Mouse (Mus musculus) liver, adult 2 months (tissue): Measurements from ENCODE around the gene Rpl13a. TPM values are rescaled to one million over a fixed set of nuclear protein-coding genes. Genes with fewer than 3 reads are reported as not detected.
"Not testable (repeated sequence)": the region's sequence is repeated elsewhere in the genome, so short reads cannot be mapped to it uniquely, and the experiment has no call there.

Experiments
- DNase-seq: peaks from one replicate; pipeline ENCODE4 v3.0.0-alpha.2; 2011; ENCODE audit warnings: low read depth, low spot score; ENCODE audit errors: extremely low read depth
- H3K27ac ChIP-seq: fragments of 200-500 bp; replicated peaks from 2 replicates; pipeline ENCODE4 v1.5.1; 2012; ENCODE audit warnings: low read depth, mild to moderate bottlenecking, control low read depth, inconsistent platforms, low read length; ENCODE audit not compliant: insufficient read depth
- H3K27me3 ChIP-seq: fragments of 200-500 bp; 2 replicates; pipeline ENCODE4 v1.6.1; 2012; ENCODE audit warnings: mild to moderate bottlenecking, moderate library complexity, low read length, inconsistent platforms; ENCODE audit not compliant: control insufficient read depth, insufficient read depth
- H3K36me3 ChIP-seq: fragments of 200-500 bp; 2 replicates; pipeline ENCODE4 v1.6.1; 2012; ENCODE audit warnings: low read length, inconsistent platforms; ENCODE audit not compliant: control insufficient read depth, insufficient read depth
- H3K4me1 ChIP-seq: fragments of 200-500 bp; 2 replicates; pipeline ENCODE4 v1.6.1; 2011; ENCODE audit warnings: low read length; ENCODE audit not compliant: control insufficient read depth, insufficient read depth
- H3K4me3 ChIP-seq: fragments of 200-500 bp; 2 replicates; pipeline ENCODE4 v1.5.1; 2011; ENCODE audit warnings: low read depth, mild to moderate bottlenecking, control low read depth, low read length, moderate library complexity; ENCODE audit not compliant: insufficient read depth
- H3K79me2 ChIP-seq: fragments of 200-500 bp; 2 replicates; pipeline ENCODE4 v1.6.1; 2012; ENCODE audit warnings: inconsistent platforms, mild to moderate bottlenecking, low read length, moderate library complexity; ENCODE audit not compliant: control insufficient read depth, insufficient read depth
- H3K9ac ChIP-seq: fragments of 200-500 bp; 2 replicates; pipeline ENCODE4 v1.6.1; 2012; ENCODE audit warnings: low read depth, mild to moderate bottlenecking, control low read depth, inconsistent platforms, low read length
- CTCF ChIP-seq: fragments of 200-500 bp; IDR thresholded peaks from 2 replicates; pipeline ENCODE4 v1.5.1; 2011; ENCODE audit warnings: low read depth, low read length, control low read depth
- POLR2A ChIP-seq: fragments of 200-500 bp; IDR thresholded peaks from 2 replicates; pipeline ENCODE4 v1.6.1; 2011; ENCODE audit warnings: low read length, control low read depth; ENCODE audit not compliant: insufficient read depth; ENCODE audit errors: extremely low read depth
- WGBS: fragments of 180-500 bp; shearing (Covaris S2); methylation state at CpG from one replicate; pipeline ENCODE4 v1.1.7; 2018; 5-methylcytosine and 5-hydroxymethylcytosine counted together
- polyA plus RNA-seq: library from polyadenylated mRNA; depleted of rRNA; stranded (reverse); fragments of >200 nt; gene quantifications from 2 replicates; pipeline ENCODE4 v1.2.3, GENCODE M21; 2012
- total RNA-seq: library from RNA; depleted of rRNA; stranded (reverse); fragments of >200 nt; gene quantifications from 2 replicates; pipeline ENCODE4 v1.2.3, GENCODE M21; 2014

Rpl13a gene
- total and polyA plus RNA-seq, 2 experiments = 488 to 1,440 TPM

GRCm38 (mm10) chr7:45156206-45156605 is 27.6 kb upstream of the Rpl13a start:
- Histone ChIP-seq H3K9ac (no peak overlapping the region), H3K4me3 (no peak overlapping the region), H3K27me3 (no peaks in the 10 kb centered on the region), H3K4me1 (no peaks in the 10 kb centered on the region), H3K79me2 (no peaks in the 10 kb centered on the region), H3K36me3 (no peaks in the 10 kb centered on the region), H3K27ac (no peak overlapping the region)
- no peak for DNase-seq
- 95% methylated on average over 15 of the region's 15 CpGs for WGBS
- no peak for TF ChIP-seq POLR2A
- TF ChIP-seq CTCF = no peak

GRCm38 (mm10) chr7:45155590-45155989 is 27.0 kb upstream of the Rpl13a start:
- Histone ChIP-seq H3K79me2 (no peaks in the 10 kb centered on the region), H3K36me3 (no peaks in the 10 kb centered on the region), H3K4me1 (peaks cover 4% of the 10 kb centered on the region; the same call in 1 of the 2 replicates), H3K27me3 (no peaks in the 10 kb centered on the region), H3K4me3 (no peak overlapping the region), H3K9ac (no peak overlapping the region), H3K27ac (no peak overlapping the region)
- 87% methylated on average over 9 of the region's 9 CpGs for WGBS
- TF ChIP-seq POLR2A (no peak), CTCF (no peak)
- no peak for DNase-seq

DNA sequence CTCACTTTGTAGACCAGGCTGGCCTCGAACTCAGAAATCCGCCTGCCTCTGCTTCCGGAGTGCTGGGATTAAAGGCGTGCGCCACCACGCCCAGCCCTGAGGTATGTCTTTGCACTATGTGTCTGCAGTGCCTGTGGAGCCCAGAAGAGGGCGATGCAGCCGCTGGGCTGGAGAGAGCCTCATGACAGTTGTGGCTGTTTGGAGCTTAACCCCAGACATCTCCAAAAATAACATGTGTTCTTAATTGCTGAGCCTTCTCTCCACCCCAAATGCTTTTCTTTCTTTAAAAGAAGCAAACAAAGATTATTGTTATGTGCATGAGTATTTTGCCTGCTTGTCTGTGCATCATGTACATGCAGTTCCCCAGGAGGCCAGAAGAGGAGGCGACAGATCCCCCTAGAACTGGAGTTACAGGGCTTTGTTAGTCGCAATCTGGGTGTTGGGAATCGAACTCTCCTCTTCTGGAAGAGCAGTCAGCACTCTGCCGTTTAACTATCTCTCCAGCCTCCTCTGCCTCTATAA is 26.5 kb upstream of the Rpl13a start:
- no peaks in the 10 kb centered on the region for H3K79me2 ChIP-seq
- H3K36me3 ChIP-seq = no peaks in the 10 kb centered on the region
- TF ChIP-seq CTCF (peak; percentile 75), POLR2A (no peak)
- peak overlapping the region; percentile 6; the same call in 1 of the 2 replicates for H3K4me3 ChIP-seq
- peaks cover 5% of the 10 kb centered on the region; the same call in 1 of the 2 replicates for H3K4me1 ChIP-seq
- WGBS = 68% methylated on average over 12 of the region's 12 CpGs
- no peak for DNase-seq
- no peaks in the 10 kb centered on the region for H3K27me3 ChIP-seq
- no peak overlapping the region for H3K27ac ChIP-seq
- H3K9ac ChIP-seq = no peak overlapping the region

GRCm38 (mm10) chr7:45154096-45154992 is 25.8 kb upstream of the Rpl13a start, which contains the start of the genes Pih1d1 and Aldh16a1:
Pih1d1 (plus strand) TSS chr7:45154303.
Aldh16a1 (minus strand) TSS chr7:45154584.
- DNase-seq = peak; percentile 82
- H3K4me3 ChIP-seq = peak within 1 kb of the TSS; percentile 85
- TF ChIP-seq CTCF = peak; percentile 55
- peak; percentile 90 for TF ChIP-seq POLR2A
- H3K79me2 ChIP-seq = no peaks in the 10 kb centered on the region
- no peaks in the 10 kb centered on the region for H3K36me3 ChIP-seq
- peaks cover 5% of the 10 kb centered on the region; the same call in 1 of the 2 replicates for H3K4me1 ChIP-seq
- peak within 1 kb of the TSS; percentile 99 for H3K9ac ChIP-seq
- no peaks in the 10 kb centered on the region for H3K27me3 ChIP-seq
- peak within 1 kb of the TSS; percentile 97 for H3K27ac ChIP-seq
- under 1% methylated on average over 69 of the region's 69 CpGs for WGBS

GRCm38 (mm10) chr7:45153586-45153985 is 25.0 kb upstream of the Rpl13a start:
- Histone ChIP-seq H3K27me3 (no peaks in the 10 kb centered on the region), H3K4me3 (peak overlapping the region; percentile 85), H3K79me2 (no peaks in the 10 kb centered on the region), H3K9ac (peak overlapping the region; percentile 99), H3K4me1 (peaks cover 9% of the 10 kb centered on the region), H3K36me3 (no peaks in the 10 kb centered on the region), H3K27ac (peak overlapping the region; percentile 97)
- 2% methylated on average over 5 of the region's 5 CpGs for WGBS
- TF ChIP-seq POLR2A (no peak), CTCF (no peak)
- DNase-seq = no peak

GRCm38 (mm10) chr7:45153052-45153451 is 24.5 kb upstream of the Rpl13a start:
- not testable (repeated sequence) for H3K4me3 ChIP-seq, H3K36me3 ChIP-seq, H3K27me3 ChIP-seq, DNase-seq, H3K9ac ChIP-seq, H3K79me2 ChIP-seq, H3K27ac ChIP-seq
- peaks cover 13% of the 10 kb centered on the region for H3K4me1 ChIP-seq
- WGBS = 73% methylated on average over 2 of the region's 2 CpGs
